Mouse (Mus musculus) limb, embryonic 10.5 days (tissue): Measurements from ENCODE around the gene Gm3029. TPM values are rescaled to one million over a fixed set of nuclear protein-coding genes. Genes with fewer than 3 reads are reported as not detected.
"Not testable (repeated sequence)": the region's sequence is repeated elsewhere in the genome, so short reads cannot be mapped to it uniquely, and the experiment has no call there.

Experiments used
- DNase-seq: peaks from one replicate; pipeline ENCODE4 v3.0.0-alpha.2; 2017; ENCODE audit warnings: low spot score
- H3K27ac ChIP-seq: fragments of 300-500 bp; sonication (generic); 2 replicates; pipeline ENCODE4 v1.5.1; 2016; ENCODE audit warnings: mild to moderate bottlenecking
- H3K27me3 ChIP-seq: fragments of 300-500 bp; sonication (generic); 2 replicates; pipeline ENCODE4 v1.6.1; 2016; ENCODE audit warnings: low read depth, mild to moderate bottlenecking; ENCODE audit not compliant: poor library complexity, severe bottlenecking
- H3K36me3 ChIP-seq: fragments of 300-500 bp; sonication (generic); 2 replicates; pipeline ENCODE4 v1.6.1; 2016; ENCODE audit warnings: mild to moderate bottlenecking, moderate library complexity
- H3K4me1 ChIP-seq: fragments of 300-500 bp; sonication (generic); 2 replicates; pipeline ENCODE4 v1.6.1; 2016
- H3K4me3 ChIP-seq: fragments of 300-500 bp; sonication (generic); 2 replicates; pipeline ENCODE4 v1.5.1; 2016; ENCODE audit warnings: mild to moderate bottlenecking, moderate library complexity
- H3K9me3 ChIP-seq: fragments of 300-500 bp; sonication (generic); replicated peaks from 2 replicates; pipeline ENCODE4 v1.6.1; 2016; ENCODE audit warnings: mild to moderate bottlenecking
- WGBS: fragments of 180-500 bp; shearing (Covaris S2); methylation state at CpG from one replicate; pipeline ENCODE4 v1.1.7; 2016; 5-methylcytosine and 5-hydroxymethylcytosine counted together
- polyA plus RNA-seq: library from polyadenylated mRNA; unstranded; fragments of >200 nt; fragmentation: Nextera tagmentation; extraction: Ambion mirVana; gene quantifications from 2 replicates; pipeline ENCODE4 v1.2.1, GENCODE M21; 2016

Gene Gm3029
- not detected in 2 replicates for polyA plus RNA-seq

- H3K4me3 ChIP-seq, H3K36me3 ChIP-seq, H3K27me3 ChIP-seq, H3K27ac ChIP-seq, H3K9me3 ChIP-seq, DNase-seq, H3K4me1 ChIP-seq: not testable (repeated sequence)
- WGBS = 80% methylated on average over 1 of the region's 2 CpGs
These were observed at the start of gene Gm3029 for GRCm38 (mm10) chr14:3931456-3931855. Gene Gm3029, plus strand, starts transcription at chr14:3931756.

- not testable (repeated sequence) for H3K4me3 ChIP-seq, DNase-seq, H3K36me3 ChIP-seq, H3K9me3 ChIP-seq, H3K27ac ChIP-seq, H3K4me1 ChIP-seq, H3K27me3 ChIP-seq
- WGBS = no CpG with 5 or more reads among the region's 1 CpGs
These were observed 47.7 kb upstream of the Gm3029 start, which contains the start of gene Gm2916 for GRCm38 (mm10) chr14:3883872-3884271. Gene Gm2916, plus strand, starts transcription at chr14:3884172.

- not testable (repeated sequence) for H3K27ac ChIP-seq, H3K27me3 ChIP-seq, H3K36me3 ChIP-seq, H3K4me1 ChIP-seq, H3K4me3 ChIP-seq, DNase-seq, H3K9me3 ChIP-seq
- no CpG with 5 or more reads among the region's 2 CpGs for WGBS
These were observed 31.7 kb downstream of the Gm3029 start, which contains the start of gene Gm3095 for GRCm38 (mm10) chr14:3963247-3963646. Gene Gm3095, plus strand, starts transcription at chr14:3963547.

Other genes starting within 250 kb of the Gm3029 start
- gene Gm3043, start 243.0 kb upstream of the Gm3029 start, polyA plus RNA-seq = not detected in 2 replicates
- 0.25 TPM in 1 of 2 replicates, not detected in the other for gene Gm3002, start 121.7 kb upstream of the Gm3029 start, polyA plus RNA-seq
- gene Gm3033, start 85.5 kb upstream of the Gm3029 start, polyA plus RNA-seq = not detected in 2 replicates
- gene Gm2916, start 47.6 kb upstream of the Gm3029 start, polyA plus RNA-seq = not detected in 2 replicates
- gene Gm3095, start 31.8 kb downstream of the Gm3029 start, polyA plus RNA-seq = not detected in 2 replicates
- not detected in 2 replicates for gene Gm3099, start 66.6 kb downstream of the Gm3029 start, polyA plus RNA-seq
- gene Gm5796, start 92.2 kb downstream of the Gm3029 start, polyA plus RNA-seq = 0.20 and 0.63 TPM in 2 replicates
- gene Gm3115, start 152.4 kb downstream of the Gm3029 start, polyA plus RNA-seq = not detected in 2 replicates
- 0.54 TPM in 1 of 2 replicates, not detected in the other for gene Gm8108, start 178.8 kb downstream of the Gm3029 start, polyA plus RNA-seq
- gene Gm3127, start 233.3 kb downstream of the Gm3029 start, polyA plus RNA-seq = not detected in 2 replicates